Mouse (Mus musculus) lung, embryonic 15.5 days (tissue): ENCODE results near the gene Elane. TPM values are rescaled to one million over a fixed set of nuclear protein-coding genes. Genes with fewer than 3 reads are reported as not detected.
"Not testable (repeated sequence)": the region's sequence is repeated elsewhere in the genome, so short reads cannot be mapped to it uniquely, and the experiment has no call there.

ENCODE experiments used
- ATAC-seq: fragments of 200-750 bp; cut with Nextera tagmentation; 2 replicates; pipeline ENCODE4 v1.8.0; 2017; ENCODE audit warnings: moderate number of reproducible peaks, borderline replicate concordance; ENCODE audit not compliant: low FRiP score, low TSS enrichment; ENCODE audit errors: extremely low read depth
- H3K27ac ChIP-seq: fragments of 300-500 bp; sonication (generic); 2 replicates; pipeline ENCODE4 v1.5.1; 2015; ENCODE audit warnings: moderate library complexity, mild to moderate bottlenecking, inconsistent platforms
- H3K27me3 ChIP-seq: fragments of 300-500 bp; sonication (generic); 2 replicates; pipeline ENCODE4 v1.6.1; 2015; ENCODE audit warnings: inconsistent platforms
- H3K36me3 ChIP-seq: fragments of 300-500 bp; sonication (generic); 2 replicates; pipeline ENCODE4 v1.6.1; 2015; ENCODE audit warnings: inconsistent platforms
- H3K4me1 ChIP-seq: fragments of 300-500 bp; sonication (generic); 2 replicates; pipeline ENCODE4 v1.6.1; 2015; ENCODE audit warnings: inconsistent platforms
- H3K4me2 ChIP-seq: fragments of 300-500 bp; sonication (generic); 2 replicates; pipeline ENCODE4 v1.6.1; 2015; ENCODE audit warnings: inconsistent platforms, mild to moderate bottlenecking, moderate library complexity
- H3K4me3 ChIP-seq: fragments of 300-500 bp; sonication (generic); 2 replicates; pipeline ENCODE4 v1.5.1; 2015; ENCODE audit warnings: mild to moderate bottlenecking, inconsistent platforms
- H3K9ac ChIP-seq: fragments of 300-500 bp; sonication (generic); 2 replicates; pipeline ENCODE4 v1.6.1; 2015; ENCODE audit warnings: inconsistent platforms
- H3K9me3 ChIP-seq: fragments of 300-500 bp; sonication (generic); 2 replicates; pipeline ENCODE4 v1.6.1; 2016; ENCODE audit warnings: inconsistent platforms
- WGBS: fragments of 180-500 bp; shearing (Covaris S2); methylation state at CpG from one replicate; pipeline ENCODE4 v1.1.7; 2015; 5-methylcytosine and 5-hydroxymethylcytosine counted together
- polyA plus RNA-seq: library from polyadenylated mRNA; unstranded; fragments of >200 nt; fragmentation: Nextera tagmentation; extraction: Ambion mirVana; gene quantifications from 2 replicates; pipeline ENCODE4 v1.2.1, GENCODE M21; 2015

The Elane gene
- polyA plus RNA-seq, 1 experiment from 2014 or later, result 0.25 TPM

GRCm38 (mm10) chr10:79889386-79889785 is 3.3 kb downstream of the Elane start:
- ATAC-seq, result no peak
- Histone ChIP-seq H3K4me1 (no peaks in the 10 kb centered on the region), H3K4me2 (no peak overlapping the region), H3K36me3 (0 out of 2 replicates have a peak, but pooled peaks cover 2% of the 10 kb centered on the region), H3K9ac (no peak overlapping the region), H3K9me3 (no peaks in the 10 kb centered on the region), H3K4me3 (no peak overlapping the region), H3K27ac (no peak overlapping the region), H3K27me3 (no peaks in the 10 kb centered on the region)
- 41% methylated on average over 2 of the region's 2 CpGs for WGBS

GRCm38 (mm10) chr10:79890670-79891069 is 4.6 kb downstream of the Elane start, which contains the start of gene Cfd:
Gene Cfd (plus strand): TSS chr10:79890853.
- no peak for ATAC-seq
- peaks cover 11% of the 10 kb centered on the region for H3K36me3 ChIP-seq
- WGBS, result 32% methylated on average over 5 of the region's 5 CpGs

GRCm38 (mm10) chr10:79892451-79893118 is 6.5 kb downstream of the Elane start:
- not testable (repeated sequence) for H3K27me3 ChIP-seq, H3K9ac ChIP-seq, H3K4me3 ChIP-seq, H3K27ac ChIP-seq, H3K9me3 ChIP-seq, ATAC-seq, H3K4me2 ChIP-seq, H3K4me1 ChIP-seq
- WGBS, result 42% methylated on average over 22 of the region's 22 CpGs
- peaks cover 28% of the 10 kb centered on the region for H3K36me3 ChIP-seq

More at GRCm38 (mm10) chr10:79890670-79891069, 4.6 kb downstream of the Elane start, which contains the start of gene Cfd:
- H3K4me1 ChIP-seq, result no peaks in the 10 kb centered on the region
- H3K9me3 ChIP-seq, result no peaks in the 10 kb centered on the region
- no peak within 1 kb of the TSS for H3K4me3 ChIP-seq
- no peaks in the 10 kb centered on the region for H3K27me3 ChIP-seq
- H3K27ac ChIP-seq, result no peak within 1 kb of the TSS
- H3K9ac ChIP-seq, result no peak within 1 kb of the TSS
- H3K4me2 ChIP-seq, result no peak within 1 kb of the TSS

GRCm38 (mm10) chr10:79896306-79896705 is 10.3 kb downstream of the Elane start:
- peaks cover 38% of the 10 kb centered on the region for H3K36me3 ChIP-seq
- H3K4me3 ChIP-seq, result no peak overlapping the region

GRCm38 (mm10) chr10:79896814-79897213 is 10.8 kb downstream of the Elane start:
- Histone ChIP-seq H3K27ac (no peak overlapping the region), H3K9me3 (no peaks in the 10 kb centered on the region), H3K27me3 (no peaks in the 10 kb centered on the region), H3K36me3 (peaks cover 44% of the 10 kb centered on the region), H3K9ac (no peak overlapping the region), H3K4me2 (no peak overlapping the region), H3K4me3 (no peak overlapping the region), H3K4me1 (peaks cover 8% of the 10 kb centered on the region)
- peak; percentile 28; the same call in 1 of the 2 replicates for ATAC-seq
- WGBS, result 71% methylated on average over 13 of the region's 13 CpGs

More at GRCm38 (mm10) chr10:79896306-79896705, 10.3 kb downstream of the Elane start:
- Histone ChIP-seq H3K9me3 (no peaks in the 10 kb centered on the region), H3K9ac (no peak overlapping the region), H3K4me2 (no peak overlapping the region), H3K4me1 (peaks cover 8% of the 10 kb centered on the region), H3K27me3 (no peaks in the 10 kb centered on the region), H3K27ac (no peak overlapping the region)
- 83% methylated on average over 16 of the region's 16 CpGs for WGBS
- ATAC-seq, result no peak

GRCm38 (mm10) chr10:79897316-79898245 is 11.5 kb downstream of the Elane start:
- Histone ChIP-seq H3K9me3 (no peaks in the 10 kb centered on the region), H3K4me2 (no peak overlapping the region), H3K36me3 (peaks cover 44% of the 10 kb centered on the region), H3K9ac (no peak overlapping the region), H3K27ac (no peak overlapping the region), H3K27me3 (no peaks in the 10 kb centered on the region), H3K4me3 (no peak overlapping the region), H3K4me1 (peaks cover 8% of the 10 kb centered on the region)
- WGBS, result 57% methylated on average over 20 of the region's 20 CpGs
- no peak for ATAC-seq

- ATAC-seq, result no peak
- Histone ChIP-seq H3K4me2 (no peak overlapping the region), H3K4me1 (peaks cover 8% of the 10 kb centered on the region), H3K27ac (no peak overlapping the region), H3K9ac (no peak overlapping the region), H3K36me3 (peaks cover 56% of the 10 kb centered on the region), H3K9me3 (no peaks in the 10 kb centered on the region), H3K27me3 (no peaks in the 10 kb centered on the region), H3K4me3 (no peak overlapping the region)
- WGBS, result 53% methylated on average over 2 of the region's 2 CpGs
Observed at GRCm38 (mm10) chr10:79900951-79901410, 14.9 kb downstream of the Elane start.

GRCm38 (mm10) chr10:79906712-79907111 is 20.7 kb downstream of the Elane start:
- Histone ChIP-seq H3K4me2 (no peak overlapping the region), H3K27ac (no peak overlapping the region), H3K4me3 (no peak overlapping the region), H3K9ac (no peak overlapping the region), H3K27me3 (no peaks in the 10 kb centered on the region), H3K4me1 (peaks cover 13% of the 10 kb centered on the region), H3K9me3 (no peaks in the 10 kb centered on the region), H3K36me3 (peaks cover 50% of the 10 kb centered on the region)
- no peak for ATAC-seq
- 94% methylated on average over 9 of the region's 9 CpGs for WGBS

GRCm38 (mm10) chr10:79907415-79907814 is 21.4 kb downstream of the Elane start:
- H3K27ac ChIP-seq, result no peak overlapping the region

GRCm38 (mm10) chr10:79908167-79909091 is 22.4 kb downstream of the Elane start, which contains the start of gene Med16:
Gene Med16 (minus strand): TSS chr10:79908923.
- Histone ChIP-seq H3K9me3 (no peaks in the 10 kb centered on the region), H3K4me1 (peaks cover 13% of the 10 kb centered on the region), H3K4me2 (peak within 1 kb of the TSS; percentile 59), H3K27me3 (no peaks in the 10 kb centered on the region), H3K36me3 (peaks cover 55% of the 10 kb centered on the region), H3K4me3 (peak within 1 kb of the TSS; percentile 87), H3K9ac (peak within 1 kb of the TSS; percentile 98), H3K27ac (peak within 1 kb of the TSS; percentile 99)
- peak; percentile 96 for ATAC-seq
- under 1% methylated on average over 52 of the region's 52 CpGs for WGBS

More at GRCm38 (mm10) chr10:79907415-79907814, 21.4 kb downstream of the Elane start:
- 88% methylated on average over 10 of the region's 10 CpGs for WGBS
- peaks cover 56% of the 10 kb centered on the region for H3K36me3 ChIP-seq
- H3K4me3 ChIP-seq, result no peak overlapping the region
- 0 out of 2 replicates have a peak overlapping the region, but pooled peaks have one; percentile 59 for H3K4me2 ChIP-seq
- peaks cover 13% of the 10 kb centered on the region for H3K4me1 ChIP-seq
- H3K9ac ChIP-seq, result no peak overlapping the region
- H3K9me3 ChIP-seq, result no peaks in the 10 kb centered on the region
- no peaks in the 10 kb centered on the region for H3K27me3 ChIP-seq
- no peak for ATAC-seq
